Comparison of ENCODE assay signal across 27 mouse cellular contexts in the genomic region with DNA sequence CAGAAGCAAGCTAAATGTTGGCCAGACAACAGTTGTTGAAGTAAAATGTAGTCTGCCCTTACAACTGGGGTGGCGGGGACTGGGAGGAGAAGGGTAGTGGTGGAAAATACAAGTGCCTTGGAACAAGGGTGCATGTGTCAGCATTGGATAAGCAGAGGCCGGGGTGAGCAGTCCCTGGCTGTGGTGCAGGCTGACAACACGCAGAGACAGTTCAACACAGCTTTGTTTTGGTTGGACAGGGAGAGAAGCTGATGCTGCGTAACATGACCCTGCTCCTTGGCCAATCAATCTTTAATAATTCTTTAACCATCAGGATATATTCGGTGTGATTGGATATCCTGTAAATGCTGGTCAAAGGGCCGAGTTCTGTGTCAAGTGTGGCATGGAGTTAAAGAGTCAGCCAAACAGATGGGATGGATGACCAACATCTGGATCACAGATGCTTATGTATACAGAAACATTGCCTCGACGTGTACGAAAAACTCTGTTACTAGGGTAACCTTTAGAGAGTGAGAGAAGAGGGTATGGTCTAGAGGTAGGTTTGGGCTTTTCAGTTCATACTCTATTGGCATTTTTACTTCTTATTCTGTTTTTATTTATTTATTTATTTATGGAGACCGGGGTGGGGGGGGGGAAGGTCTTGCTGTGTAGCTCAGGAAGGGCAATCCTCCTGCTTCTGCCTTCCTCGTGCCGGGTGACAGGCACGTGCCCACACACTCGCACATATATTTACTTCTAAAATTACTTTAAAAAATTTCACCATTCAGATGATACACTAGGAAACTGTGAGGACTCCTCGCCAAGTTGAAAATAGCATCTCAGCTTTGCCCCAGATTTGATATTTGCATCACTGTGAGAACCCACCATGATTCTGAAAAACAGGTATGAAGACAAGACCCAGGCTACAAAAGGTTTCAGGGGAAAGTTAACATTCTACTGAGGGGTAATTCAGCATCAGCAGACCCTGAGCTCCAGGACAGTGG.
DNase-seq lines count a peak whose midpoint lies in the region; ATAC-seq and TF ChIP-seq lines count a peak whose summit lies in the region.
"Had no signal": no experiment of that assay in that cellular context is flagged by ENCODE, and none has a peak within 500 bp of the region (broad histone marks: within the 10 kb centered on the region; RNA-seq: fewer than 3 reads in every experiment).

No protein-coding gene starts in this region.

- no peak for TF ChIP-seq CTCF in lung, embryonic 14.5 days (IDR thresholded peaks at IDR 0.05; ENCODE audit: low read depth)

- no peaks in the 10 kb centered on the region for H3K36me3 ChIP-seq in lung, embryonic 14.5 days (ENCODE audit: insufficient read depth)
- no peaks in the 10 kb centered on the region for H3K36me3 ChIP-seq in limb, embryonic 10.5 days
- H3K36me3 ChIP-seq: G1E; hindbrain, embryonic 15.5 days; midbrain, embryonic 12.5 days; neural tube, embryonic 13.5 days; stomach, embryonic 15.5 days had no signal

- WGBS in lung, embryonic 14.5 days, result 55% methylated on average over 15 of the region's 15 CpGs
- WGBS in limb, embryonic 10.5 days, result 55% methylated on average over 15 of the region's 15 CpGs

- DNase-seq in frontal cortex, postnatal 10 days (ENCODE audit: low spot score in 2 of 2), result no peak
- peak; percentile 49 for DNase-seq in lung, embryonic 14.5 days
- DNase-seq in lung, postnatal 10 days, result no peak
- DNase-seq in embryo, embryonic 10.5 days (ENCODE audit: low spot score), result peak; percentile 75
- DNase-seq in limb, embryonic 10.5 days (ENCODE audit: low spot score), result peak; percentile 50
- DNase-seq in layer of hippocampus, adult 8-10 months (ENCODE audit: low spot score in 2 of 2), result no peak
- DNase-seq: adrenal gland, postnatal 36 days; cerebellum, adult 18-20 months; cerebellum, postnatal 25 days; gastrocnemius, postnatal 10 days; heart, adult 2 months; heart, postnatal 4 days; kidney, postnatal 10 days; lung, adult 18-20 months; right cerebral cortex, postnatal 14 days; spleen, adult 18-20 months; thymus, adult 2 months had no signal

- peak; percentile 71 for ATAC-seq in frontal cortex, adult (ENCODE audit: low TSS enrichment)
- ATAC-seq in lung, embryonic 14.5 days (ENCODE audit: insufficient read depth), result peak; percentile 74; the same call in 1 of the 2 replicates
- ATAC-seq in CD4-positive, CD25-positive, alpha-beta regulatory T cell, adult 4 months, result no peak
- ATAC-seq: forebrain, embryonic 16.5 days; intestine, embryonic 16.5 days had no signal

- H3K27ac ChIP-seq in lung, embryonic 14.5 days (ENCODE audit: low read depth), result no peak overlapping the region
- H3K27ac ChIP-seq in limb, embryonic 10.5 days, result peak overlapping the region; percentile 76
- H3K27ac ChIP-seq: heart, adult 2 months; hindbrain, embryonic 15.5 days; macrophage; midbrain, embryonic 12.5 days; neural tube, embryonic 13.5 days; stomach, embryonic 15.5 days had no signal

- H3K4me1 ChIP-seq in lung, embryonic 14.5 days (ENCODE audit: insufficient read depth), result no peaks in the 10 kb centered on the region
- H3K4me1 ChIP-seq in limb, embryonic 10.5 days, result peaks cover 35% of the 10 kb centered on the region
- H3K4me1 ChIP-seq: hindbrain, embryonic 15.5 days; midbrain, embryonic 12.5 days; neural tube, embryonic 13.5 days; stomach, embryonic 15.5 days had no signal

- no peak overlapping the region for H3K4me3 ChIP-seq in lung, embryonic 14.5 days (ENCODE audit: low read depth, low read length)
- no peak overlapping the region for H3K4me3 ChIP-seq in limb, embryonic 10.5 days
- H3K4me3 ChIP-seq: heart, adult 2 months; hindbrain, embryonic 15.5 days; midbrain, embryonic 12.5 days; neural tube, embryonic 13.5 days; stomach, embryonic 15.5 days had no signal

- H3K9ac ChIP-seq in lung, embryonic 14.5 days, result no peak overlapping the region
- H3K9ac ChIP-seq: hindbrain, embryonic 15.5 days; midbrain, embryonic 12.5 days; neural tube, embryonic 13.5 days; stomach, embryonic 15.5 days had no signal

- no peaks in the 10 kb centered on the region for H3K27me3 ChIP-seq in lung, embryonic 14.5 days (ENCODE audit: insufficient read depth, low read length)
- no peaks in the 10 kb centered on the region for H3K27me3 ChIP-seq in limb, embryonic 10.5 days (ENCODE audit: low read depth, poor library complexity, severe bottlenecking)
- H3K27me3 ChIP-seq: hindbrain, embryonic 15.5 days; midbrain, embryonic 12.5 days; neural tube, embryonic 13.5 days; stomach, embryonic 15.5 days had no signal

- H3K4me2 ChIP-seq in lung, embryonic 14.5 days, result no peak overlapping the region
- H3K4me2 ChIP-seq: hindbrain, embryonic 15.5 days; midbrain, embryonic 12.5 days; neural tube, embryonic 13.5 days; stomach, embryonic 15.5 days had no signal

- no peaks in the 10 kb centered on the region for H3K9me3 ChIP-seq in lung, embryonic 14.5 days (ENCODE audit: low read depth, low read length)
- no peaks in the 10 kb centered on the region for H3K9me3 ChIP-seq in limb, embryonic 10.5 days (replicated peaks)
- H3K9me3 ChIP-seq: G1E; hindbrain, embryonic 15.5 days; midbrain, embryonic 12.5 days; neural tube, embryonic 13.5 days; stomach, embryonic 15.5 days had no signal

Comparison
In these comparisons a context has a peak if more than half of its experiments do, and no peak if none do; other contexts are left out.
1. DNase-seq: peak in lung, embryonic 14.5 days (single experiment), embryo, embryonic 10.5 days (single experiment) and limb, embryonic 10.5 days (single experiment); none in frontal cortex, postnatal 10 days (0 of 2), lung, postnatal 10 days (single experiment) and layer of hippocampus, adult 8-10 months (0 of 2).